Mouse (Mus musculus): ENCODE data around the gene Abca5. TPM values are rescaled to one million over a fixed set of nuclear protein-coding genes. Genes with fewer than 3 reads are reported as not detected.

Abca5 gene
- total RNA-seq, 1 experiment: 4.0 TPM

GRCm38 (mm10) chr11:110284185-110284787, 53.2 kb downstream of the Abca5 start:
- H3K36me3 ChIP-seq (ENCODE audit: control insufficient read depth, insufficient read depth, low read length, poor library complexity, severe bottlenecking): no peaks in the 10 kb centered on the region
- no peak overlapping the region for H3K9ac ChIP-seq (ENCODE audit: insufficient read depth, low read depth, low read length, poor library complexity, severe bottlenecking)
- no peak for TF ChIP-seq CHD2 (IDR thresholded peaks at IDR 0.05; ENCODE audit: low read depth, low read length)
- no peak for TF ChIP-seq HCFC1 (IDR thresholded peaks at IDR 0.05; ENCODE audit: borderline replicate concordance, insufficient read depth, low read length)
- TF ChIP-seq ZNF384 (IDR thresholded peaks at IDR 0.05; ENCODE audit: low read depth, low read length): no peak
- TF ChIP-seq MAFK (IDR thresholded peaks at IDR 0.05; ENCODE audit: insufficient read depth, low read depth, low read length): no peak
- no peak for TF ChIP-seq ZC3H11A (IDR thresholded peaks at IDR 0.05; ENCODE audit: borderline replicate concordance, low read depth, low read length)
- H3K4me1 ChIP-seq (ENCODE audit: control insufficient read depth in 2 of 2, insufficient read depth in 2 of 2, low read length in 2 of 2, poor library complexity in 1 of 2): no peaks in the 10 kb centered on the region
- in situ Hi-C loops (cut with MboI; ENCODE audit: low sequenced_read_pairs in 2 of 2, unreplicated experiment in 2 of 2): no loop called here
- no peak overlapping the region for H3K27ac ChIP-seq (ENCODE audit: insufficient read depth, low read depth, low read length, poor library complexity, severe bottlenecking)
- no peak overlapping the region for H3K4me3 ChIP-seq (ENCODE audit: insufficient read depth in 1 of 2, low read depth in 1 of 2, low read length in 2 of 2, poor library complexity in 1 of 2, severe bottlenecking in 1 of 2)
- no peaks in the 10 kb centered on the region for H3K9me3 ChIP-seq (ENCODE audit: control insufficient read depth, insufficient read depth, low read depth, low read length)
- DNase-seq (ENCODE audit: low read depth, low spot score): no peak

GRCm38 (mm10) chr11:110274794-110275193, 62.7 kb downstream of the Abca5 start:
- Histone ChIP-seq H3K4me1 (ENCODE audit: control insufficient read depth in 2 of 2, insufficient read depth in 2 of 2, low read length in 2 of 2, poor library complexity in 1 of 2) (no peaks in the 10 kb centered on the region), H3K4me3 (ENCODE audit: insufficient read depth in 1 of 2, low read depth in 1 of 2, low read length in 2 of 2, poor library complexity in 1 of 2, severe bottlenecking in 1 of 2) (peak overlapping the region in 1 of 2 experiments; percentile 22; a peak in 1 of 4 replicates), H3K9ac (ENCODE audit: insufficient read depth, low read depth, low read length, poor library complexity, severe bottlenecking) (no peak overlapping the region), H3K27ac (ENCODE audit: insufficient read depth, low read depth, low read length, poor library complexity, severe bottlenecking) (no peak overlapping the region), H3K36me3 (ENCODE audit: control insufficient read depth, insufficient read depth, low read length, poor library complexity, severe bottlenecking) (no peaks in the 10 kb centered on the region), H3K9me3 (ENCODE audit: control insufficient read depth, insufficient read depth, low read depth, low read length) (no peaks in the 10 kb centered on the region)
- DNase-seq (ENCODE audit: low read depth, low spot score): no peak
- TF ChIP-seq HCFC1 (IDR thresholded peaks at IDR 0.05; ENCODE audit: borderline replicate concordance, insufficient read depth, low read length) (no peak), ZNF384 (IDR thresholded peaks at IDR 0.05; ENCODE audit: low read depth, low read length) (no peak), MAFK (IDR thresholded peaks at IDR 0.05; ENCODE audit: insufficient read depth, low read depth, low read length) (no peak), CHD2 (IDR thresholded peaks at IDR 0.05; ENCODE audit: low read depth, low read length) (no peak), ZC3H11A (IDR thresholded peaks at IDR 0.05; ENCODE audit: borderline replicate concordance, low read depth, low read length) (no peak)
- in situ Hi-C loops (cut with MboI; ENCODE audit: low sequenced_read_pairs in 2 of 2, unreplicated experiment in 2 of 2): no loop called here

GRCm38 (mm10) chr11:110271745-110272144, 65.8 kb downstream of the Abca5 start:
- Histone ChIP-seq H3K27ac (ENCODE audit: insufficient read depth, low read depth, low read length, poor library complexity, severe bottlenecking) (no peak overlapping the region), H3K9ac (ENCODE audit: insufficient read depth, low read depth, low read length, poor library complexity, severe bottlenecking) (no peak overlapping the region), H3K36me3 (ENCODE audit: control insufficient read depth, insufficient read depth, low read length, poor library complexity, severe bottlenecking) (no peaks in the 10 kb centered on the region), H3K9me3 (ENCODE audit: control insufficient read depth, insufficient read depth, low read depth, low read length) (no peaks in the 10 kb centered on the region), H3K4me1 (ENCODE audit: control insufficient read depth in 2 of 2, insufficient read depth in 2 of 2, low read length in 2 of 2, poor library complexity in 1 of 2) (0 out of 4 replicates have a peak, but pooled peaks cover 0 to 1% of the 10 kb centered on the region in 2 experiments), H3K4me3 (ENCODE audit: insufficient read depth in 1 of 2, low read depth in 1 of 2, low read length in 2 of 2, poor library complexity in 1 of 2, severe bottlenecking in 1 of 2) (no peak overlapping the region)
- in situ Hi-C loops (cut with MboI; ENCODE audit: low sequenced_read_pairs in 2 of 2, unreplicated experiment in 2 of 2): no loop called here
- TF ChIP-seq ZC3H11A (IDR thresholded peaks at IDR 0.05; ENCODE audit: borderline replicate concordance, low read depth, low read length): no peak; the same call in 1 of the 2 replicates
- TF ChIP-seq ZNF384 (IDR thresholded peaks at IDR 0.05; ENCODE audit: low read depth, low read length): no peak
- no peak for TF ChIP-seq CHD2 (IDR thresholded peaks at IDR 0.05; ENCODE audit: low read depth, low read length)
- TF ChIP-seq MAFK (IDR thresholded peaks at IDR 0.05; ENCODE audit: insufficient read depth, low read depth, low read length): no peak
- TF ChIP-seq HCFC1 (IDR thresholded peaks at IDR 0.05; ENCODE audit: borderline replicate concordance, insufficient read depth, low read length): no peak
- DNase-seq (ENCODE audit: low read depth, low spot score): peak; percentile 67

- no peak overlapping the region for H3K27ac ChIP-seq (ENCODE audit: insufficient read depth, low read depth, low read length, poor library complexity, severe bottlenecking)
- 0 out of 4 replicates have a peak, but pooled peaks cover 0 to 2% of the 10 kb centered on the region in 2 experiments for H3K4me1 ChIP-seq (ENCODE audit: control insufficient read depth in 2 of 2, insufficient read depth in 2 of 2, low read length in 2 of 2, poor library complexity in 1 of 2)
- no peak overlapping the region for H3K9ac ChIP-seq (ENCODE audit: insufficient read depth, low read depth, low read length, poor library complexity, severe bottlenecking)
- no peak overlapping the region for H3K4me3 ChIP-seq (ENCODE audit: insufficient read depth in 1 of 2, low read depth in 1 of 2, low read length in 2 of 2, poor library complexity in 1 of 2, severe bottlenecking in 1 of 2)
- DNase-seq (ENCODE audit: low read depth, low spot score): peak; percentile 45
- in situ Hi-C loops (cut with MboI; ENCODE audit: low sequenced_read_pairs in 2 of 2, unreplicated experiment in 2 of 2): loop anchor here (10.0 kb wide), 1 partner anchor 394 kb away; no protein-coding TSS in a partner anchor
- H3K36me3 ChIP-seq (ENCODE audit: control insufficient read depth, insufficient read depth, low read length, poor library complexity, severe bottlenecking): no peaks in the 10 kb centered on the region
- no peaks in the 10 kb centered on the region for H3K9me3 ChIP-seq (ENCODE audit: control insufficient read depth, insufficient read depth, low read depth, low read length)
- TF ChIP-seq ZC3H11A (IDR thresholded peaks at IDR 0.05; ENCODE audit: borderline replicate concordance, low read depth, low read length): peak; percentile 47; the same call in 1 of the 2 replicates
- TF ChIP-seq CHD2 (IDR thresholded peaks at IDR 0.05; ENCODE audit: low read depth, low read length): no peak
- TF ChIP-seq HCFC1 (IDR thresholded peaks at IDR 0.05; ENCODE audit: borderline replicate concordance, insufficient read depth, low read length): no peak
Measured at GRCm38 (mm10) chr11:110268244-110268844, 69.2 kb downstream of the Abca5 start.
